Mouse (Mus musculus) kidney, adult 9 months (tissue): ENCODE results near the gene Arid5b.

ENCODE experiments used
- DNase-seq: peaks from one replicate; pipeline ENCODE4 v3.0.0; 2022

The Arid5b gene

GRCm38 (mm10) chr10:68268629-68269028 lies 9.9 kb downstream of the Arid5b start:
- peak; percentile 88 for DNase-seq

- DNase-seq, result peak; percentile 77
Observed at GRCm38 (mm10) chr10:68263969-68264688, 14.4 kb downstream of the Arid5b start.

GRCm38 (mm10) chr10:68263296-68263968 lies 15.1 kb downstream of the Arid5b start:
- peak; percentile 88 for DNase-seq

- no peak for DNase-seq
Observed at GRCm38 (mm10) chr10:68259601-68260000, 18.9 kb downstream of the Arid5b start.

GRCm38 (mm10) chr10:68257358-68258056 lies 21.0 kb downstream of the Arid5b start:
- no peak for DNase-seq

GRCm38 (mm10) chr10:68256134-68256533 lies 22.4 kb downstream of the Arid5b start:
- no peak for DNase-seq

- DNase-seq, result no peak
Observed at GRCm38 (mm10) chr10:68253452-68254117, 25.0 kb downstream of the Arid5b start.

- no peak for DNase-seq
Observed at GRCm38 (mm10) chr10:68252650-68253049, 25.9 kb downstream of the Arid5b start.

- no peak for DNase-seq
Observed at GRCm38 (mm10) chr10:68249355-68249782, 29.2 kb downstream of the Arid5b start.

GRCm38 (mm10) chr10:68248281-68249015 lies 30.1 kb downstream of the Arid5b start:
- DNase-seq, result no peak

GRCm38 (mm10) chr10:68247490-68248280 lies 30.9 kb downstream of the Arid5b start:
- no peak for DNase-seq

GRCm38 (mm10) chr10:68246603-68247247 lies 31.8 kb downstream of the Arid5b start:
- no peak for DNase-seq

- DNase-seq, result no peak
Observed at GRCm38 (mm10) chr10:68240804-68241485, 37.6 kb downstream of the Arid5b start.

GRCm38 (mm10) chr10:68240094-68240803 lies 38.3 kb downstream of the Arid5b start:
- DNase-seq, result no peak

GRCm38 (mm10) chr10:68239426-68240070 lies 39.0 kb downstream of the Arid5b start:
- DNase-seq, result no peak

- no peak for DNase-seq
Observed at GRCm38 (mm10) chr10:68238707-68239425, 39.7 kb downstream of the Arid5b start.

GRCm38 (mm10) chr10:68238182-68238581 lies 40.4 kb downstream of the Arid5b start:
- DNase-seq, result no peak

- no peak for DNase-seq
Observed at GRCm38 (mm10) chr10:68236956-68237455, 41.5 kb downstream of the Arid5b start.
